Mouse (Mus musculus) layer of hippocampus, adult 2 months (tissue): ENCODE data around the gene Cspg4. TPM values are rescaled to one million over a fixed set of nuclear protein-coding genes. Genes with fewer than 3 reads are reported as not detected.

Experiments
- DNase-seq, 2 experiments: peaks; one replicate each; pipeline ENCODE4 v3.0.0; 2022; ENCODE audit warnings: low spot score in 2 of 2
- H3K27ac ChIP-seq: fragments of 200-600 bp; 2 replicates; pipeline ENCODE4 v1.8.1; 2022
- H3K4me3 ChIP-seq: fragments of 200-600 bp; 2 replicates; pipeline ENCODE4 v1.8.1; 2022; ENCODE audit warnings: mild to moderate bottlenecking
- CTCF ChIP-seq: fragments of 200-600 bp; conservative IDR thresholded peaks from 2 replicates; pipeline ENCODE4 v1.8.1; 2022; ENCODE audit warnings: antibody characterized with exemption, mild to moderate bottlenecking, moderate library complexity
- total RNA-seq, 2 experiments: library from RNA; stranded (reverse); gene quantifications; 2 replicates each; pipeline ENCODE4 v1.2.3; 2021

Gene Cspg4
- total RNA-seq, 2 experiments from 2014 or later: 17.4 to 18.4 TPM

DNA sequence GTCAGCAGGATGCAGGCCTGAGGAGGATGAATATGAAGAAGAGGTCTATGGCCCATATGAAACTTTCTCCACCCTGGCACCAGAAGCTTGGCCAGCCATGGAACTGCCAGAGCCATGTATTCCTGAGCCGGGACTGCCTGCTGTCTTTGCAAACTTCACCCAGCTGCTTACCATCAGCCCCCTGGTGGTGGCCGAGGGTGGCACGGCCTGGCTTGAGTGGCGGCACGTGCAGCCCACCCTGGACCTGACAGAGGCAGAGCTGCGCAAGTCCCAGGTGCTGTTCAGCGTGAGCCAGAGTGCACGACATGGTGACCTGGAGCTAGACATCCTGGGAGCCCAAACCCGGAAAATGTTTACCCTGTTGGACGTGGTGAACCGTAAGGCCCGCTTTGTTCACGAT lies 21.3 kb downstream of the Cspg4 start:
- peak; percentile 66 for TF ChIP-seq CTCF
- H3K27ac ChIP-seq: no peak overlapping the region
- no peak for DNase-seq
- H3K4me3 ChIP-seq: no peak overlapping the region

- DNase-seq: no peak
- no peak for TF ChIP-seq CTCF
- Histone ChIP-seq H3K27ac (no peak overlapping the region), H3K4me3 (no peak overlapping the region)
These were observed 21.8 kb downstream of the Cspg4 start for GRCm38 (mm10) chr9:56886601-56887000.

DNA sequence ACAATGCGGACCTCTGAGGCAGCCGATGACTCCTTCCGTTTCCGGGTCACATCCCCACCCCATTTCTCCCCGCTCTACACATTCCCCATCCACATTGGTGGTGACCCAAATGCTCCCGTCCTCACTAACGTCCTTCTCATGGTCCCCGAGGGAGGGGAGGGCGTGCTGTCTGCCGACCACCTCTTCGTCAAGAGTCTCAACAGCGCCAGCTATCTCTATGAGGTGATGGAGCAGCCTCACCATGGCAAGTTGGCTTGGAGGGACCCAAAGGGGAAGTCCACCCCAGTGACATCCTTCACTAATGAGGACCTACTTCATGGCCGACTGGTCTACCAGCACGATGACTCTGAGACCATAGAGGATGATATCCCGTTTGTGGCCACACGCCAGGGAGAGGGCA lies 22.7 kb downstream of the Cspg4 start:
- TF ChIP-seq CTCF: no peak
- no peak overlapping the region for H3K27ac ChIP-seq
- no peak overlapping the region for H3K4me3 ChIP-seq
- DNase-seq: no peak

GRCm38 (mm10) chr9:56889817-56890216 lies 25.0 kb downstream of the Cspg4 start:
- no peak overlapping the region for H3K27ac ChIP-seq
- peak overlapping the region; percentile 38 for H3K4me3 ChIP-seq
- TF ChIP-seq CTCF: peak; percentile 92
- peak; percentile 78 to 86 for DNase-seq

DNA sequence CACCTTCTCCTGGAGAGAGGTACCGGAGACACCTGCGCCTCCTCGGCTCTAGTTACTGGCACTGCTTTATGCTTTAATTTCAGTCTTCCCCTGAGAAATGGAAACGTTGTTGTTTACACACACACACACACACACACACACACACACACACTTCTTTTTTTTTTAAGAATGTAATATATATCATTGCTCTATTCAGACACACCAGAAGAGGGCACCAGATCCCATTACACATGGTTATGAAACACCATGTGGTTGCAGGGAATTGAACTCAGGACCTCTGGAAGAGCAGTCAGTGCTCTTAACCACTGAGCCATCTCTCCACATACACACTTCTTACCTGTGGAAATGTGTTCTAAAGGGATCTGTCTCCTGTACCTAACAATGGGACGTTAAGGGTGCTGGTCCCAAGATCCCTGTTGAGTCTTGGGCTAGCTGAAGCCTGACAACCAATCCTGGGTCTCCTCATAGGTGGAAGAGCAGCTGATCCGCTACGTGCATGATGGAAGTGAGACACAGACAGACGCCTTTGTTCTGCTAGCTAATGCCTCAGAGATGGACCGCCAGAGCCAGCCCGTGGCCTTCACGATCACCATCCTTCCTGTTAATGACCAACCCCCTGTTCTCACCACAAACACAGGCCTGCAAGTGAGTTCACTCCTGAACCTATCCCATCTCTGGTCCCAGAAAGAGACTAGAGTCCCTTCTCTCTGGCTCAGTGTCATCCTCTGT lies 25.9 kb downstream of the Cspg4 start:
- H3K4me3 ChIP-seq: no peak overlapping the region
- DNase-seq: no peak
- peak; percentile 35 for TF ChIP-seq CTCF
- H3K27ac ChIP-seq: no peak overlapping the region

- TF ChIP-seq CTCF: peak; percentile 95
- peak; percentile 73 to 77 for DNase-seq
- H3K4me3 ChIP-seq: peak overlapping the region; percentile 31; the same call in 1 of the 2 replicates
- 0 out of 2 replicates have a peak overlapping the region, but pooled peaks have one; percentile 24 for H3K27ac ChIP-seq
These were observed 26.7 kb downstream of the Cspg4 start for GRCm38 (mm10) chr9:56891517-56892011.

GRCm38 (mm10) chr9:56892111-56892510 lies 27.3 kb downstream of the Cspg4 start:
- no peak for TF ChIP-seq CTCF
- no peak for DNase-seq
- H3K4me3 ChIP-seq: no peak overlapping the region
- no peak overlapping the region for H3K27ac ChIP-seq

DNA sequence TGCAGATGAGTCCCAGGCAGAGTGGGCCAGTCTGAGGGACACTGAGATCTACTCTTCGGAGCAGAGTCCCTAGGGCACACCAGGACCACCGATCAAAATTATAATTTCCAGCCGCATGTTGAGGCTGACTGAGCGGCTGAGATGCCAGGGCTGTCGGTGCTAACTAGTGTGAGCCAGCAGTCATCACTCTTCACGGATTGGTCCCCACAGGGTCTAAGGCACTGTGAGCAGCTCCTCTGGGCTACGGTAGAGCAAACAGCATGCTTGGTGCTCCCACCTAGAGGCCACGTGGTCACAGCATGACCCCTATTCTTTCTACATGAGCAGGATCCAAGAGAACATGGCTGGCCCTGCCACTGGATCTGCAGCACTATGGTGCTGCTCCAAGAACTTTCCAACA lies 28.5 kb downstream of the Cspg4 start:
- H3K4me3 ChIP-seq: no peak overlapping the region
- H3K27ac ChIP-seq: no peak overlapping the region
- TF ChIP-seq CTCF: no peak
- DNase-seq: no peak

GRCm38 (mm10) chr9:56894006-56894405 lies 29.2 kb downstream of the Cspg4 start:
- TF ChIP-seq CTCF: peak; percentile 46
- no peak for DNase-seq
- H3K4me3 ChIP-seq: no peak overlapping the region
- H3K27ac ChIP-seq: no peak overlapping the region

DNA sequence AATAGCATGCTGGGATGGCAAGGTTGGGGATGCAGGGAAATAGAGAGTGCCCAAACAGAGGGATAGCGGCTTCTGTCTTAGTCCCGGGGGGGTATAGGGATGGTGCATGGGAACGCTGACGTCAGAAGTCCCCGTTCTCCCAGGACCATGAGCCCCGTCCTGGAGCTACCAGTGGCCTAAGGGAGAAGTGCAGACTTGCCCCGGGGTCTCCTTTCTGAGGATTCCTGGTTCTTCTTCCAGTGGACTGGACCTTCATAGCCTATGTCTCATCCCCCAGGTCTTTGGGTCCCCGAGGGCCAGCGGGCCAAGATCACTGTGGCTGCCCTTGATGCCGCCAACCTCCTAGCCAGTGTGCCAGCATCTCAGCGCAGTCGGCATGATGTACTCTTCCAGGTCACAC lies 31.9 kb downstream of the Cspg4 start:
- no peak for DNase-seq
- H3K27ac ChIP-seq: no peak overlapping the region
- H3K4me3 ChIP-seq: no peak overlapping the region
- TF ChIP-seq CTCF: no peak

GRCm38 (mm10) chr9:56899409-56899808 lies 34.6 kb downstream of the Cspg4 start:
- Histone ChIP-seq H3K27ac (no peak overlapping the region), H3K4me3 (no peak overlapping the region)
- DNase-seq: no peak
- no peak for TF ChIP-seq CTCF

DNA sequence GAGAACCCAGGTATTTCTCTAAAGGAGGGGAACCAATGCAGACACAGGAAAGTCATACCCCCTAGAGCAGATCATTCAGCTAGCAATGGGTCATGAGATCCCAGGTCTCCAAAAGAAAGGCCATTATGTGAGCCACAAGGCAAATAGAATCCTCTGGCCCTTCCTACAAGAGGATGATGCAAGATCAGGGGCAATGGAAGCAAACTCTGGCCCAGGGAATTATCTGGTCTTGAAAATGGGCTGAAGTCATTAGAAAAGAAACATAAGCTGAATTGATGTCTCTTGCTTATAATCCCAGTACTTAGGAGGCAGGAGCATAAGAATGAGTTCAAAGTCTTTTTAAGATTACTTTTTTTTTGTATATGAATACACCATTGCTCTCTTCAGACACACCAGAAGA lies 35.2 kb downstream of the Cspg4 start:
- Histone ChIP-seq H3K27ac (peak overlapping the region; percentile 82; the same call in 1 of the 2 replicates), H3K4me3 (no peak overlapping the region)
- TF ChIP-seq CTCF: no peak; the same call in 1 of the 2 replicates
- DNase-seq: no peak

DNA sequence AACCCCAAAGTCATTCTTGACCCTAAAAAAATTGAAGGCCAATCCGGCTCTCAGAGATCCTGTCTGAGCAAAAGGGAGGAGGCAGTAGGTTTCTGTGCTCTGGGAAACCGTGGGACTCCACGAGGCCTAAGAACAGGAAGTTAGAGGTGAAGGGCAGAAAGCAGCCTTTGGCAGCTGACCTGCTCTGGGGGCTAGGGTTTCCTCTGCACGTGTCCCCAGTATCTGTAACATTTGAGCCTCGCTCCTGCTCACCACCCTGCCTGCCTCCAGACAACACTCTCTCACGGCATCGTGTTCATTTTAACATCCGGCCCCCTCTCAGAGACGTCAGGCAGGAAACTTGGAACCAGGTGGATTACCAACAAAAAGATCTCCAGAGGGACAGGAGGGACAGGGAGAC lies 35.7 kb downstream of the Cspg4 start:
- Histone ChIP-seq H3K27ac (peak overlapping the region; percentile 82), H3K4me3 (no peak overlapping the region)
- no peak for DNase-seq
- no peak for TF ChIP-seq CTCF

GRCm38 (mm10) chr9:56901187-56901586 lies 36.4 kb downstream of the Cspg4 start:
- peak overlapping the region; percentile 82 for H3K27ac ChIP-seq
- no peak for DNase-seq
- no peak overlapping the region for H3K4me3 ChIP-seq
- TF ChIP-seq CTCF: no peak
